Mouse (Mus musculus): ENCODE measurements around the gene Kdm2b. TPM values are rescaled to one million over a fixed set of nuclear protein-coding genes. Genes with fewer than 3 reads are reported as not detected.

Gene Kdm2b
- polyA plus RNA-seq, 1 experiment from 2014 or later: 92.2 TPM

- H3K9me3 ChIP-seq (replicated peaks): no peaks in the 10 kb centered on the region
- H3K4me1 ChIP-seq: peaks cover 6% of the 10 kb centered on the region; the same call in 1 of the 2 replicates
- no peak for ATAC-seq (replicated peaks; ENCODE audit: low FRiP score)
- H3K27me3 ChIP-seq: no peaks in the 10 kb centered on the region
- 84% methylated on average over 6 of the region's 6 CpGs for WGBS
- no peak overlapping the region for H3K27ac ChIP-seq
- peaks cover 13% of the 10 kb centered on the region for H3K36me3 ChIP-seq
- H3K4me3 ChIP-seq (replicated peaks): no peak overlapping the region
- H3K9ac ChIP-seq: no peak overlapping the region
- H3K4me2 ChIP-seq: no peak overlapping the region
Measured at GRCm38 (mm10) chr5:122964853-122965252, 24.8 kb downstream of the Kdm2b start.

GRCm38 (mm10) chr5:122961905-122962304 is 27.7 kb downstream of the Kdm2b start:
- H3K27ac ChIP-seq: no peak overlapping the region
- WGBS: 61% methylated on average over 3 of the region's 3 CpGs
- no peak overlapping the region for H3K4me2 ChIP-seq
- H3K4me3 ChIP-seq (replicated peaks): no peak overlapping the region
- no peak overlapping the region for H3K9ac ChIP-seq
- no peaks in the 10 kb centered on the region for H3K27me3 ChIP-seq
- no peak for ATAC-seq (replicated peaks; ENCODE audit: low FRiP score)
- H3K4me1 ChIP-seq: 0 out of 2 replicates have a peak, but pooled peaks cover 2% of the 10 kb centered on the region
- no peaks in the 10 kb centered on the region for H3K9me3 ChIP-seq (replicated peaks)
- H3K36me3 ChIP-seq: peaks cover 22% of the 10 kb centered on the region

- Histone ChIP-seq H3K4me3 (replicated peaks) (no peak overlapping the region), H3K36me3 (peaks cover 22% of the 10 kb centered on the region), H3K9me3 (replicated peaks) (no peaks in the 10 kb centered on the region), H3K9ac (no peak overlapping the region), H3K4me1 (0 out of 2 replicates have a peak, but pooled peaks cover 2% of the 10 kb centered on the region), H3K27me3 (peaks cover 1% of the 10 kb centered on the region; the same call in 1 of the 2 replicates), H3K27ac (no peak overlapping the region), H3K4me2 (no peak overlapping the region)
- ATAC-seq (replicated peaks; ENCODE audit: low FRiP score): no peak
- 88% methylated on average over 11 of the region's 11 CpGs for WGBS
Measured at GRCm38 (mm10) chr5:122959391-122959790, 30.2 kb downstream of the Kdm2b start.

GRCm38 (mm10) chr5:122956059-122956458 is 33.6 kb downstream of the Kdm2b start:
- Histone ChIP-seq H3K9me3 (replicated peaks) (no peaks in the 10 kb centered on the region), H3K27me3 (peaks cover 34% of the 10 kb centered on the region), H3K4me3 (replicated peaks) (no peak overlapping the region), H3K9ac (no peak overlapping the region), H3K36me3 (peaks cover 16% of the 10 kb centered on the region), H3K4me2 (no peak overlapping the region), H3K4me1 (peaks cover 17% of the 10 kb centered on the region), H3K27ac (no peak overlapping the region)
- 58% methylated on average over 3 of the region's 3 CpGs for WGBS
- ATAC-seq (replicated peaks; ENCODE audit: low FRiP score): no peak

- Histone ChIP-seq H3K4me2 (peak overlapping the region; percentile 78), H3K4me1 (peaks cover 29% of the 10 kb centered on the region), H3K4me3 (replicated peaks) (peak overlapping the region; percentile 40), H3K36me3 (peaks cover 7% of the 10 kb centered on the region), H3K27ac (peak overlapping the region; percentile 69; the same call in 1 of the 2 replicates), H3K27me3 (peaks cover 45% of the 10 kb centered on the region), H3K9ac (peak overlapping the region; percentile 38), H3K9me3 (replicated peaks) (no peaks in the 10 kb centered on the region)
- no peak for ATAC-seq (replicated peaks; ENCODE audit: low FRiP score)
- WGBS: 4% methylated on average over 59 of the region's 59 CpGs
Measured at GRCm38 (mm10) chr5:122951913-122952641, 37.5 kb downstream of the Kdm2b start.

GRCm38 (mm10) chr5:122951056-122951912 is 38.3 kb downstream of the Kdm2b start:
- peak; percentile 68 for ATAC-seq (replicated peaks; ENCODE audit: low FRiP score)
- peaks cover 13% of the 10 kb centered on the region for H3K36me3 ChIP-seq
- H3K27me3 ChIP-seq: peaks cover 45% of the 10 kb centered on the region
- peak overlapping the region; percentile 69; the same call in 1 of the 2 replicates for H3K27ac ChIP-seq
- H3K9ac ChIP-seq: peak overlapping the region; percentile 38
- H3K4me3 ChIP-seq (replicated peaks): peak overlapping the region; percentile 40
- peaks cover 29% of the 10 kb centered on the region for H3K4me1 ChIP-seq
- peak overlapping the region; percentile 78 for H3K4me2 ChIP-seq
- 5% methylated on average over 30 of the region's 30 CpGs for WGBS
- H3K9me3 ChIP-seq (replicated peaks): no peaks in the 10 kb centered on the region

GRCm38 (mm10) chr5:122950329-122950953 is 39.2 kb downstream of the Kdm2b start:
- WGBS: 17% methylated on average over 23 of the region's 23 CpGs
- Histone ChIP-seq H3K9me3 (replicated peaks) (no peaks in the 10 kb centered on the region), H3K27me3 (peaks cover 45% of the 10 kb centered on the region), H3K36me3 (peaks cover 16% of the 10 kb centered on the region), H3K4me3 (replicated peaks) (peak overlapping the region; percentile 40), H3K27ac (no peak overlapping the region), H3K9ac (no peak overlapping the region), H3K4me1 (peaks cover 29% of the 10 kb centered on the region), H3K4me2 (peak overlapping the region; percentile 78)
- ATAC-seq (replicated peaks; ENCODE audit: low FRiP score): peak; percentile 70

- WGBS: 74% methylated on average over 8 of the region's 8 CpGs
- Histone ChIP-seq H3K27me3 (peaks cover 41% of the 10 kb centered on the region), H3K9me3 (replicated peaks) (no peaks in the 10 kb centered on the region), H3K36me3 (peaks cover 24% of the 10 kb centered on the region), H3K4me1 (peaks cover 29% of the 10 kb centered on the region), H3K4me2 (no peak overlapping the region), H3K27ac (no peak overlapping the region), H3K4me3 (replicated peaks) (no peak overlapping the region), H3K9ac (no peak overlapping the region)
- no peak for ATAC-seq (replicated peaks; ENCODE audit: low FRiP score)
Measured at GRCm38 (mm10) chr5:122949101-122949500, 40.5 kb downstream of the Kdm2b start.

- WGBS: 79% methylated on average over 12 of the region's 12 CpGs
- Histone ChIP-seq H3K9ac (no peak overlapping the region), H3K27ac (peak overlapping the region; percentile 32; the same call in 1 of the 2 replicates), H3K27me3 (peaks cover 25% of the 10 kb centered on the region), H3K36me3 (peaks cover 31% of the 10 kb centered on the region), H3K4me3 (replicated peaks) (no peak overlapping the region), H3K9me3 (replicated peaks) (no peaks in the 10 kb centered on the region), H3K4me2 (peak overlapping the region; percentile 21; the same call in 1 of the 2 replicates), H3K4me1 (peaks cover 27% of the 10 kb centered on the region)
- no peak for ATAC-seq (replicated peaks; ENCODE audit: low FRiP score)
Measured at GRCm38 (mm10) chr5:122947534-122947933, 42.1 kb downstream of the Kdm2b start.

GRCm38 (mm10) chr5:122938676-122939075 is 50.9 kb downstream of the Kdm2b start:
- Histone ChIP-seq H3K27ac (no peak overlapping the region), H3K4me1 (0 out of 2 replicates have a peak, but pooled peaks cover 5% of the 10 kb centered on the region), H3K27me3 (no peaks in the 10 kb centered on the region), H3K36me3 (peaks cover 30% of the 10 kb centered on the region), H3K4me2 (no peak overlapping the region), H3K9me3 (replicated peaks) (no peaks in the 10 kb centered on the region), H3K4me3 (replicated peaks) (no peak overlapping the region), H3K9ac (no peak overlapping the region)
- no peak for ATAC-seq (replicated peaks; ENCODE audit: low FRiP score)
- WGBS: 95% methylated on average over 3 of the region's 3 CpGs

- no peak for ATAC-seq (replicated peaks; ENCODE audit: low FRiP score)
- Histone ChIP-seq H3K27me3 (no peaks in the 10 kb centered on the region), H3K4me1 (0 out of 2 replicates have a peak, but pooled peaks cover 5% of the 10 kb centered on the region), H3K27ac (no peak overlapping the region), H3K9ac (no peak overlapping the region), H3K36me3 (peaks cover 30% of the 10 kb centered on the region), H3K4me2 (no peak overlapping the region), H3K4me3 (replicated peaks) (no peak overlapping the region), H3K9me3 (replicated peaks) (no peaks in the 10 kb centered on the region)
- WGBS: 76% methylated on average over 4 of the region's 4 CpGs
Measured at GRCm38 (mm10) chr5:122937958-122938540, 51.6 kb downstream of the Kdm2b start.
